Mouse (Mus musculus): ENCODE measurements around the gene Tmbim4.
A peak's percentile ranks its signal among the peaks of the same experiment; 100 is the strongest.

The Tmbim4 gene

GRCm38 (mm10) chr10:120245681-120246080, 44.3 kb downstream of the Tmbim4 start:
- no peak for DNase-seq (ENCODE audit: low spot score)

GRCm38 (mm10) chr10:120246994-120247750, 45.8 kb downstream of the Tmbim4 start:
- peak; percentile 43 for DNase-seq (ENCODE audit: low spot score)

GRCm38 (mm10) chr10:120250911-120251683, 49.7 kb downstream of the Tmbim4 start:
- DNase-seq (ENCODE audit: low spot score), result no peak

GRCm38 (mm10) chr10:120251791-120252190, 50.4 kb downstream of the Tmbim4 start:
- DNase-seq (ENCODE audit: low spot score), result no peak

- no peak for DNase-seq (ENCODE audit: low spot score)
Measured at GRCm38 (mm10) chr10:120252800-120253199, 51.4 kb downstream of the Tmbim4 start.

GRCm38 (mm10) chr10:120257231-120257630, 55.8 kb downstream of the Tmbim4 start:
- peak; percentile 59 for DNase-seq (ENCODE audit: low spot score)

GRCm38 (mm10) chr10:120267790-120268189, 66.4 kb downstream of the Tmbim4 start:
- DNase-seq (ENCODE audit: low spot score), result no peak

GRCm38 (mm10) chr10:120269946-120270345, 68.6 kb downstream of the Tmbim4 start:
- no peak for DNase-seq (ENCODE audit: low spot score)

- peak; percentile 23 for DNase-seq (ENCODE audit: low spot score)
Measured at GRCm38 (mm10) chr10:120270777-120271176, 69.4 kb downstream of the Tmbim4 start.

GRCm38 (mm10) chr10:120271318-120271717, 69.9 kb downstream of the Tmbim4 start:
- no peak for DNase-seq (ENCODE audit: low spot score)

- no peak for DNase-seq (ENCODE audit: low spot score)
Measured at GRCm38 (mm10) chr10:120271879-120272269, 70.5 kb downstream of the Tmbim4 start.

- DNase-seq (ENCODE audit: low spot score), result no peak
Measured at GRCm38 (mm10) chr10:120272270-120272883, 71.0 kb downstream of the Tmbim4 start.

- DNase-seq (ENCODE audit: low spot score), result no peak
Measured at GRCm38 (mm10) chr10:120273335-120273734, 71.9 kb downstream of the Tmbim4 start.

Measured in layer of hippocampus, adult 11-12 months (tissue).